Mouse (Mus musculus) cerebellum, adult 2 months (tissue): ENCODE measurements at regions not wholly inside any gene's neighbourhood (a gene's known extent, or its start where the extent isn't known, plus 50 kb on each side); places are given as distances from the start of the nearest gene placed in this dataset.

Source experiments
- CTCF ChIP-seq: fragments of 200-500 bp; IDR thresholded peaks from 2 replicates; pipeline ENCODE4 v1.5.1; 2011; ENCODE audit warnings: low read depth, mild to moderate bottlenecking, control low read depth, low read length, moderate library complexity, borderline replicate concordance; ENCODE audit not compliant: insufficient read depth
- POLR2A ChIP-seq: fragments of 200-500 bp; IDR thresholded peaks from 2 replicates; pipeline ENCODE4 v1.6.1; 2011; ENCODE audit warnings: low read length, control low read depth, borderline replicate concordance; ENCODE audit not compliant: insufficient read depth

- TF ChIP-seq CTCF, result no peak
- no peak for TF ChIP-seq POLR2A
Observed at GRCm38 (mm10) chr12:9751261-9752078, 181.6 kb downstream of the Osr1 start.
